Mouse (Mus musculus): Measurements from ENCODE around the gene Dennd1b. TPM values are rescaled to one million over a fixed set of nuclear protein-coding genes. Genes with fewer than 3 reads are reported as not detected.

Gene Dennd1b
- polyA plus RNA-seq, 1 experiment = 4.7 TPM

- no peak for TF ChIP-seq GATA1 (IDR thresholded peaks at IDR 0.05; ENCODE audit: low read length)
Observed at GRCm38 (mm10) chr1:139161619-139162018, 198.4 kb downstream of the Dennd1b start.

GRCm38 (mm10) chr1:139162814-139163213 lies 199.6 kb downstream of the Dennd1b start:
- no peak for TF ChIP-seq GATA1 (IDR thresholded peaks at IDR 0.05; ENCODE audit: low read length)

GRCm38 (mm10) chr1:139174058-139174832 lies 211.0 kb downstream of the Dennd1b start:
- no peak for TF ChIP-seq GATA1 (IDR thresholded peaks at IDR 0.05; ENCODE audit: low read length)

- TF ChIP-seq GATA1 (IDR thresholded peaks at IDR 0.05; ENCODE audit: low read length) = no peak
Observed at GRCm38 (mm10) chr1:139179707-139180106, 216.5 kb downstream of the Dennd1b start.

GRCm38 (mm10) chr1:139180481-139181149 lies 217.4 kb downstream of the Dennd1b start:
- no peak for TF ChIP-seq GATA1 (IDR thresholded peaks at IDR 0.05; ENCODE audit: low read length)

GRCm38 (mm10) chr1:139192635-139193034 lies 229.4 kb downstream of the Dennd1b start:
- no peak for TF ChIP-seq GATA1 (IDR thresholded peaks at IDR 0.05; ENCODE audit: low read length)

GRCm38 (mm10) chr1:139194011-139194410 lies 230.8 kb downstream of the Dennd1b start:
- no peak for TF ChIP-seq GATA1 (IDR thresholded peaks at IDR 0.05; ENCODE audit: low read length)

GRCm38 (mm10) chr1:139194428-139195028 lies 231.3 kb downstream of the Dennd1b start:
- no peak for TF ChIP-seq GATA1 (IDR thresholded peaks at IDR 0.05; ENCODE audit: low read length)

GRCm38 (mm10) chr1:139203026-139203425 lies 239.8 kb downstream of the Dennd1b start:
- TF ChIP-seq GATA1 (IDR thresholded peaks at IDR 0.05; ENCODE audit: low read length) = no peak

- no peak for TF ChIP-seq GATA1 (IDR thresholded peaks at IDR 0.05; ENCODE audit: low read length)
Observed at GRCm38 (mm10) chr1:139206259-139206658, 243.0 kb downstream of the Dennd1b start.

- no peak for TF ChIP-seq GATA1 (IDR thresholded peaks at IDR 0.05; ENCODE audit: low read length)
Observed at GRCm38 (mm10) chr1:139209796-139210195, 246.6 kb downstream of the Dennd1b start.

- TF ChIP-seq GATA1 (IDR thresholded peaks at IDR 0.05; ENCODE audit: low read length) = no peak
Observed at GRCm38 (mm10) chr1:139210505-139210904, 247.3 kb downstream of the Dennd1b start.

GRCm38 (mm10) chr1:139215311-139215710 lies 252.1 kb downstream of the Dennd1b start:
- TF ChIP-seq GATA1 (IDR thresholded peaks at IDR 0.05; ENCODE audit: low read length) = no peak

GRCm38 (mm10) chr1:139223804-139224203 lies 260.6 kb downstream of the Dennd1b start:
- TF ChIP-seq GATA1 (IDR thresholded peaks at IDR 0.05; ENCODE audit: low read length) = no peak

- no peak for TF ChIP-seq GATA1 (IDR thresholded peaks at IDR 0.05; ENCODE audit: low read length)
Observed at GRCm38 (mm10) chr1:139224309-139224949, 261.2 kb downstream of the Dennd1b start.

Other genes starting within 250 kb of the Dennd1b start
- 0.02 and 0.04 TPM in 2 replicates for gene Lhx9, start 114.9 kb upstream of the Dennd1b start, polyA plus RNA-seq (2012)
- 109 and 145 TPM in 2 replicates for gene 2310009B15Rik, start 106.6 kb upstream of the Dennd1b start, polyA plus RNA-seq (2012)

Data from G1E-ER4 (cell line).